In the genomic region with DNA sequence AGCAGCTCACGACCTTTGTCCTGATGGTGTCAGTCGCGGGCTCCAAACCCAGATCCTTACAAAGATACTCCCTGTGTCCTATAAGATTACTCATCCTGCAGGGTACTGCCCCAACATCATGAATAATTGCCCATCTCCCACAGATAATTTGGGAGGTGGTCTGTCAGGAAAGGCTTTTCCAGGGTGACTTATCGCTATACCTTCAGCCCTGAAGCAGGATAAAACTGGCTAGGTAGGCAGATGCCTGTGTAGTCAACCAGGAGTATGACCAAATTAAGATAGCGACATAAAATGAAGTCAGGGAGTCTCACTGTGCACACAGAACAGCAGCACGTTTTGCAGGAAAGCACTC, we compare ENCODE assay signal across 9 mouse cellular contexts. TPM values are rescaled to one million over a fixed set of nuclear protein-coding genes. Genes with fewer than 3 reads are reported as not detected.
DNase-seq lines count a peak whose midpoint lies in the region; ATAC-seq and TF ChIP-seq lines count a peak whose summit lies in the region.
"Had no signal": no experiment of that assay in that cellular context is flagged by ENCODE, and none has a peak within 500 bp of the region (broad histone marks: within the 10 kb centered on the region; RNA-seq: fewer than 3 reads in every experiment).

No protein-coding gene starts in this region.

- H3K4me3 ChIP-seq in heart, embryonic 12.5 days: peak overlapping the region; percentile 96
- H3K4me3 ChIP-seq in ES-Bruce4 (ENCODE audit: low read depth, low read length): peak overlapping the region; percentile 11; the same call in 1 of the 2 replicates
- H3K4me3 ChIP-seq in forebrain, embryonic 16.5 days (replicated peaks; ENCODE audit: low read length): peak overlapping the region; percentile 94
- H3K4me3 ChIP-seq in liver, embryonic 16.5 days (ENCODE audit: low read depth, low read length): peak overlapping the region; percentile 89

- intact Hi-C loops in heart, postnatal 25 days (cut with DNase I): loop anchor here (2.0 to 10.0 kb wide), 2 partner anchors 18 to 356 kb away; partner anchors contain the start of gene Wnt3a

- peaks cover 9% of the 10 kb centered on the region for H3K27me3 ChIP-seq in heart, embryonic 12.5 days (replicated peaks)
- no peaks in the 10 kb centered on the region for H3K27me3 ChIP-seq in ES-Bruce4 (ENCODE audit: control insufficient read depth, insufficient read depth, low read length, poor library complexity, severe bottlenecking)
- no peaks in the 10 kb centered on the region for H3K27me3 ChIP-seq in forebrain, embryonic 16.5 days (replicated peaks; ENCODE audit: control insufficient read depth, insufficient read depth, low read length)
- peaks cover 3% of the 10 kb centered on the region for H3K27me3 ChIP-seq in liver, embryonic 16.5 days (ENCODE audit: control insufficient read depth, insufficient read depth, low read depth, low read length)

- no peak for DNase-seq in heart, postnatal 25 days (ENCODE audit: low spot score)
- DNase-seq in Muller cell, postnatal 12 days (ENCODE audit: inconsistent ontology term): no peak
- DNase-seq in thymus, postnatal 10 days (ENCODE audit: low spot score in 2 of 2): no peak

- peaks cover 26% of the 10 kb centered on the region for H3K36me3 ChIP-seq in heart, embryonic 12.5 days
- H3K36me3 ChIP-seq in ES-Bruce4 (ENCODE audit: control insufficient read depth, insufficient read depth, low read length, poor library complexity, severe bottlenecking): peaks cover 17% of the 10 kb centered on the region
- H3K36me3 ChIP-seq in forebrain, embryonic 16.5 days (ENCODE audit: control insufficient read depth, insufficient read depth): peaks cover 10% of the 10 kb centered on the region
- H3K36me3 ChIP-seq in liver, embryonic 16.5 days (ENCODE audit: control insufficient read depth, insufficient read depth): peaks cover 6% of the 10 kb centered on the region; the same call in 1 of the 2 replicates

- H3K27ac ChIP-seq in heart, embryonic 12.5 days (ENCODE audit: poor library complexity, severe bottlenecking): peak overlapping the region; percentile 95
- no peak overlapping the region for H3K27ac ChIP-seq in ES-Bruce4 (ENCODE audit: insufficient read depth, low read length)
- H3K27ac ChIP-seq in forebrain, embryonic 16.5 days (ENCODE audit: low read length): peak overlapping the region; percentile 84
- no peak overlapping the region for H3K27ac ChIP-seq in liver, embryonic 16.5 days (ENCODE audit: low read length)
- H3K27ac ChIP-seq: macrophage had no signal

- 22% methylated on average over 6 of the region's 6 CpGs for WGBS in heart, embryonic 12.5 days
- WGBS in forebrain, embryonic 16.5 days: 14% methylated on average over 6 of the region's 6 CpGs
- 19% methylated on average over 6 of the region's 6 CpGs for WGBS in liver, embryonic 16.5 days (ENCODE audit: insufficient replicate concordance)

- peak overlapping the region; percentile 97 for H3K9ac ChIP-seq in heart, embryonic 12.5 days
- H3K9ac ChIP-seq in ES-Bruce4 (ENCODE audit: low read depth, poor library complexity, severe bottlenecking): no peak overlapping the region
- peak overlapping the region; percentile 98 for H3K9ac ChIP-seq in forebrain, embryonic 16.5 days (replicated peaks; ENCODE audit: low read depth, low read length)
- H3K9ac ChIP-seq in liver, embryonic 16.5 days (ENCODE audit: low read depth, low read length): peak overlapping the region; percentile 97

- peak overlapping the region; percentile 89 for H3K4me2 ChIP-seq in heart, embryonic 12.5 days
- H3K4me2 ChIP-seq in forebrain, embryonic 16.5 days (ENCODE audit: low read length): peak overlapping the region; percentile 96
- H3K4me2 ChIP-seq in liver, embryonic 16.5 days (ENCODE audit: low read depth, low read length): peak overlapping the region; percentile 97

- H3K9me3 ChIP-seq in heart, embryonic 12.5 days (replicated peaks): no peaks in the 10 kb centered on the region
- H3K9me3 ChIP-seq in ES-Bruce4 (replicated peaks; ENCODE audit: control insufficient read depth, insufficient read depth, low read length, poor library complexity, severe bottlenecking): no peaks in the 10 kb centered on the region
- H3K9me3 ChIP-seq in forebrain, embryonic 16.5 days (ENCODE audit: control insufficient read depth, low read length): no peaks in the 10 kb centered on the region
- H3K9me3 ChIP-seq in liver, embryonic 16.5 days (replicated peaks; ENCODE audit: control insufficient read depth, low read length): no peaks in the 10 kb centered on the region

- peaks cover 20% of the 10 kb centered on the region for H3K4me1 ChIP-seq in heart, embryonic 12.5 days (replicated peaks)
- no peaks in the 10 kb centered on the region for H3K4me1 ChIP-seq in ES-Bruce4 (ENCODE audit: control insufficient read depth, insufficient read depth, low read length)
- H3K4me1 ChIP-seq in forebrain, embryonic 16.5 days (replicated peaks; ENCODE audit: control insufficient read depth, insufficient read depth, low read length): peaks cover 19% of the 10 kb centered on the region
- H3K4me1 ChIP-seq in liver, embryonic 16.5 days (ENCODE audit: control insufficient read depth, low read depth, low read length): peaks cover 20% of the 10 kb centered on the region

- no peak for ATAC-seq in heart, embryonic 12.5 days (ENCODE audit: insufficient number of reproducible peaks, low FRiP score)
- ATAC-seq in forebrain, embryonic 16.5 days: peak; percentile 21; the same call in 1 of the 2 replicates
- no peak for ATAC-seq in liver, embryonic 16.5 days (ENCODE audit: low read depth)
- no peak for ATAC-seq in megakaryocyte-erythroid progenitor cell, adult 5-6 weeks (replicated peaks; ENCODE audit: low FRiP score, low TSS enrichment, poor library complexity, severe bottlenecking)

- no peak for TF ChIP-seq EP300 in ES-Bruce4 (IDR thresholded peaks at IDR 0.05; ENCODE audit: insufficient read depth, low read depth, low read length)

- no peak for TF ChIP-seq POLR2A in ES-Bruce4 (IDR thresholded peaks at IDR 0.05; ENCODE audit: insufficient read depth, low read length)

- TF ChIP-seq CTCF in ES-Bruce4 (IDR thresholded peaks at IDR 0.05; ENCODE audit: low read depth, low read length): no peak

RNA-seq across cellular contexts. Expression of gene Rnf187, which starts 0.3 kb away (rescaled TPM):
- 208 and 213 TPM in 2 replicates for polyA plus RNA-seq in heart, embryonic 12.5 days (2016; fragmentation: Nextera tagmentation; extraction: Ambion mirVana)
- 100 to 1,000 TPM; 163 to 167 TPM for total RNA-seq in heart, postnatal 25 days (2021)
- polyA plus RNA-seq in ES-Bruce4 (2011; ENCODE audit: insufficient read depth, insufficient read length, low read depth, missing spikeins): 104 and 105 TPM in 2 replicates
- 423 and 435 TPM in 2 replicates for polyA plus RNA-seq in forebrain, embryonic 16.5 days (2015; fragmentation: Nextera tagmentation; extraction: Ambion mirVana)
- 74.5 and 81.7 TPM in 2 replicates for polyA plus RNA-seq in liver, embryonic 16.5 days (2015; fragmentation: Nextera tagmentation; extraction: Ambion mirVana)
- total RNA-seq in megakaryocyte-erythroid progenitor cell, adult 5-6 weeks (2014; fragmentation: Nextera tagmentation): 115 and 146 TPM in 2 replicates
- total RNA-seq in megakaryocyte-erythroid progenitor cell, adult 5-6 weeks (2017): 101 and 108 TPM in 2 replicates

RNA-seq across cellular contexts. Expression of gene Hist3h2ba, which starts 9.7 kb away (rescaled TPM):
- polyA plus RNA-seq in heart, embryonic 12.5 days (2016; fragmentation: Nextera tagmentation; extraction: Ambion mirVana): 8.5 and 11.6 TPM in 2 replicates
- 1 to 10 TPM; 1.8 to 2.3 TPM for total RNA-seq in heart, postnatal 25 days (2021)
- polyA plus RNA-seq in ES-Bruce4 (2011; ENCODE audit: insufficient read depth, insufficient read length, low read depth, missing spikeins): 7.7 and 8.0 TPM in 2 replicates
- 389 and 395 TPM in 2 replicates for polyA plus RNA-seq in forebrain, embryonic 16.5 days (2015; fragmentation: Nextera tagmentation; extraction: Ambion mirVana)
- 17.9 and 22.4 TPM in 2 replicates for polyA plus RNA-seq in liver, embryonic 16.5 days (2015; fragmentation: Nextera tagmentation; extraction: Ambion mirVana)
- total RNA-seq in megakaryocyte-erythroid progenitor cell, adult 5-6 weeks (2014; fragmentation: Nextera tagmentation): 21.1 and 27.6 TPM in 2 replicates
- 6.3 and 6.5 TPM in 2 replicates for total RNA-seq in megakaryocyte-erythroid progenitor cell, adult 5-6 weeks (2017)
- polyA plus RNA-seq: macrophage had no signal

RNA-seq across cellular contexts. Expression of gene Hist3h2a, which starts 15.4 kb away (rescaled TPM):
- polyA plus RNA-seq in heart, embryonic 12.5 days (2016; fragmentation: Nextera tagmentation; extraction: Ambion mirVana): 26.5 and 28.4 TPM in 2 replicates
- total RNA-seq in heart, postnatal 25 days (2021): 10 to 100 TPM; 17.1 to 21.3 TPM
- polyA plus RNA-seq in ES-Bruce4 (2011; ENCODE audit: insufficient read depth, insufficient read length, low read depth, missing spikeins): 2.9 and 3.7 TPM in 2 replicates
- polyA plus RNA-seq in forebrain, embryonic 16.5 days (2015; fragmentation: Nextera tagmentation; extraction: Ambion mirVana): 150 and 152 TPM in 2 replicates
- 21.2 and 24.4 TPM in 2 replicates for polyA plus RNA-seq in liver, embryonic 16.5 days (2015; fragmentation: Nextera tagmentation; extraction: Ambion mirVana)
- total RNA-seq in megakaryocyte-erythroid progenitor cell, adult 5-6 weeks (2014; fragmentation: Nextera tagmentation): 29.7 and 39.9 TPM in 2 replicates
- 238 and 296 TPM in 2 replicates for total RNA-seq in megakaryocyte-erythroid progenitor cell, adult 5-6 weeks (2017)

RNA-seq across cellular contexts. Expression of gene Trim17, which starts 15.4 kb away (rescaled TPM):
- polyA plus RNA-seq in heart, embryonic 12.5 days (2016; fragmentation: Nextera tagmentation; extraction: Ambion mirVana): 1.1 and 1.5 TPM in 2 replicates
- total RNA-seq in heart, postnatal 25 days (2021): under 1 TPM; 0.10 to 0.17 TPM
- polyA plus RNA-seq in ES-Bruce4 (2011; ENCODE audit: insufficient read depth, insufficient read length, low read depth, missing spikeins): not detected in 2 replicates
- 1.8 and 2.0 TPM in 2 replicates for polyA plus RNA-seq in forebrain, embryonic 16.5 days (2015; fragmentation: Nextera tagmentation; extraction: Ambion mirVana)
- polyA plus RNA-seq in liver, embryonic 16.5 days (2015; fragmentation: Nextera tagmentation; extraction: Ambion mirVana): 0.15 and 0.19 TPM in 2 replicates
- total RNA-seq in megakaryocyte-erythroid progenitor cell, adult 5-6 weeks (2014; fragmentation: Nextera tagmentation): not detected in 2 replicates
- total RNA-seq in megakaryocyte-erythroid progenitor cell, adult 5-6 weeks (2017): not detected in 2 replicates

RNA-seq across cellular contexts. Expression of gene Btnl10, which starts 21.4 kb away (rescaled TPM):
- 0.11 and 0.13 TPM in 2 replicates for polyA plus RNA-seq in heart, embryonic 12.5 days (2016; fragmentation: Nextera tagmentation; extraction: Ambion mirVana)
- total RNA-seq in heart, postnatal 25 days (2021): not detected
- polyA plus RNA-seq in ES-Bruce4 (2011; ENCODE audit: insufficient read depth, insufficient read length, low read depth, missing spikeins): not detected in 2 replicates
- not detected in 2 replicates for polyA plus RNA-seq in forebrain, embryonic 16.5 days (2015; fragmentation: Nextera tagmentation; extraction: Ambion mirVana)
- 14.1 and 14.3 TPM in 2 replicates for polyA plus RNA-seq in liver, embryonic 16.5 days (2015; fragmentation: Nextera tagmentation; extraction: Ambion mirVana)
- 34.1 and 34.2 TPM in 2 replicates for total RNA-seq in megakaryocyte-erythroid progenitor cell, adult 5-6 weeks (2014; fragmentation: Nextera tagmentation)
- 11.5 and 18.8 TPM in 2 replicates for total RNA-seq in megakaryocyte-erythroid progenitor cell, adult 5-6 weeks (2017)
- polyA plus RNA-seq: macrophage had no signal

Comparison
In these comparisons a context has a peak if more than half of its experiments do, and no peak if none do; other contexts are left out.
1. H3K27ac ChIP-seq: peak in heart, embryonic 12.5 days (single experiment) and forebrain, embryonic 16.5 days (single experiment); none in ES-Bruce4 (single experiment) and liver, embryonic 16.5 days (single experiment).
2. H3K4me3 ChIP-seq: peak in every context shown above with its lines; median percentile 96 in heart, embryonic 12.5 days; 94 in forebrain, embryonic 16.5 days; 89 in liver, embryonic 16.5 days; 11 in ES-Bruce4.
3. RNA of gene Hist3h2ba, which starts 9.7 kb away (polyA plus RNA-seq): 389 to 395 TPM in forebrain, embryonic 16.5 days; 17.9 to 22.4 TPM in liver, embryonic 16.5 days, 8.5 to 11.6 TPM in heart, embryonic 12.5 days and 7.7 to 8.0 TPM in ES-Bruce4; every median in the first group is over 10 times any median in the second.
4. Peak in every context shown above with its lines, with median percentiles within 50 percentile points of each other: H3K4me2 ChIP-seq.